ENCODE assay signal across 19 mouse cellular contexts in the genomic region with DNA sequence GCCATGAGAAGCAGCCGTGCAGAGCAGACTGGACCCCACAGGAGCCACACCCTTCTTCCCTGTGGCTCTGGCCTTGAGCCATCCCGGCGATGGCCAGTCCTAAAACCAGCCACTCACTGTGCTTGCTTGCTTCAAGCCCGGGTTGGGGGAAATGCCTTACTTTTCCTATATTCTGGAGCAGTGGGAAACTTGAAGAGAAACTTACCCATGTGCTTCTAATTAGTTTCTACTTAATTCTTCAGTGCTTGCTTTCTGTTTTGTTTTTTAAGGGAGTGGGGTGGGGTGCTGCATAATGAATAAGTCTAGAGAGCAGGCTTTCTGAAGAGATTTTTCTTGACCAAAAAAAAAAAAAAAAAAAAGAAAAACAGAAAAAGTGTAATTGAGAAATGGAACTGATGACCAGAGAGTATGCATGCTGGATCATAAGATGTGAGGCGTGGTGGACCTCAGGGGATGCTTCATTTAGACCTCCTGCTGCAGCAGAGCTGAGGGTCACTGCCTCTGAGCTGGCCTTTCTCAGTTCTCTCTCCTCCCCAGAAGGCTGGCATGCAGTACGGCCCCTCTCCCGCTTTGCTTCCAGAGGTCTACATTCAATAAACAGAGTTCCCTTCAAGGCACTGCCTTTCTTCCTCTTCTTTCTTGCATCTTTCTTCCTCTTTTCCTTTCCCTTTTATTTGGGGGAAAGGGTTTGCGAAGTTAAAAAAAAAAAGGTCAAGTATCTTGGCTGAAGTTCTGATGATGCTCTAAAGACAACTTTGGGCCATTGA.
DNase-seq lines count a peak whose midpoint lies in the region; ATAC-seq and TF ChIP-seq lines count a peak whose summit lies in the region.
"Had no signal": no experiment of that assay in that cellular context is flagged by ENCODE, and none has a peak within 500 bp of the region (broad histone marks: within the 10 kb centered on the region; RNA-seq: fewer than 3 reads in every experiment).

No protein-coding gene starts in this region.

- no peak overlapping the region for H3K9ac ChIP-seq in lung, embryonic 15.5 days
- no peak overlapping the region for H3K9ac ChIP-seq in embryonic facial prominence, embryonic 14.5 days (ENCODE audit: low read depth, low read length)
- H3K9ac ChIP-seq in limb, embryonic 13.5 days, result 0 out of 2 replicates have a peak overlapping the region, but pooled peaks have one; percentile 19
- no peak overlapping the region for H3K9ac ChIP-seq in heart, adult 2 months (ENCODE audit: low read depth, low read length)
- H3K9ac ChIP-seq: forebrain, embryonic 15.5 days; hindbrain, embryonic 12.5 days; liver, embryonic 12.5 days; neural tube, embryonic 15.5 days had no signal

- H3K27me3 ChIP-seq in lung, embryonic 15.5 days, result no peaks in the 10 kb centered on the region
- no peaks in the 10 kb centered on the region for H3K27me3 ChIP-seq in embryonic facial prominence, embryonic 14.5 days (replicated peaks; ENCODE audit: control insufficient read depth, insufficient read depth, low read length)
- H3K27me3 ChIP-seq in limb, embryonic 13.5 days, result no peaks in the 10 kb centered on the region
- no peaks in the 10 kb centered on the region for H3K27me3 ChIP-seq in heart, adult 2 months (ENCODE audit: control insufficient read depth, insufficient read depth, low read length)
- H3K27me3 ChIP-seq: forebrain, embryonic 15.5 days; hindbrain, embryonic 12.5 days; liver, embryonic 12.5 days; neural tube, embryonic 15.5 days had no signal

- H3K36me3 ChIP-seq in lung, embryonic 15.5 days, result no peaks in the 10 kb centered on the region
- H3K36me3 ChIP-seq in embryonic facial prominence, embryonic 14.5 days (ENCODE audit: control insufficient read depth, insufficient read depth, low read length), result no peaks in the 10 kb centered on the region
- no peaks in the 10 kb centered on the region for H3K36me3 ChIP-seq in limb, embryonic 13.5 days
- peaks cover 5% of the 10 kb centered on the region for H3K36me3 ChIP-seq in heart, adult 2 months (ENCODE audit: control insufficient read depth, insufficient read depth, low read length)
- H3K36me3 ChIP-seq: forebrain, embryonic 15.5 days; hindbrain, embryonic 12.5 days; liver, embryonic 12.5 days; midbrain, embryonic 10.5 days; neural tube, embryonic 15.5 days had no signal

- no peaks in the 10 kb centered on the region for H3K79me2 ChIP-seq in heart, adult 2 months (replicated peaks; ENCODE audit: control insufficient read depth, insufficient read depth, low read length)

- H3K4me3 ChIP-seq in lung, embryonic 15.5 days, result no peak overlapping the region
- H3K4me3 ChIP-seq in embryonic facial prominence, embryonic 14.5 days (ENCODE audit: low read depth, low read length), result 0 out of 2 replicates have a peak overlapping the region, but pooled peaks have one; percentile 3
- H3K4me3 ChIP-seq in limb, embryonic 13.5 days, result no peak overlapping the region
- H3K4me3 ChIP-seq in heart, adult 2 months, result no peak overlapping the region
- H3K4me3 ChIP-seq: forebrain, embryonic 15.5 days; hindbrain, embryonic 12.5 days; liver, embryonic 12.5 days; midbrain, embryonic 10.5 days; neural tube, embryonic 15.5 days had no signal

- H3K9me3 ChIP-seq in lung, embryonic 15.5 days, result no peaks in the 10 kb centered on the region
- H3K9me3 ChIP-seq in embryonic facial prominence, embryonic 14.5 days (ENCODE audit: control insufficient read depth, low read length), result no peaks in the 10 kb centered on the region
- no peaks in the 10 kb centered on the region for H3K9me3 ChIP-seq in limb, embryonic 13.5 days
- H3K9me3 ChIP-seq: forebrain, embryonic 15.5 days; hindbrain, embryonic 12.5 days; liver, embryonic 12.5 days; midbrain, embryonic 10.5 days; neural tube, embryonic 15.5 days had no signal

- no peak for DNase-seq in lung, postnatal 25 days (ENCODE audit: low spot score)
- DNase-seq in embryonic facial prominence, embryonic 14.5 days (ENCODE audit: low spot score), result peak; percentile 70
- no peak for DNase-seq in heart, adult 2 months
- DNase-seq in adipocyte (ENCODE audit: low spot score), result no peak
- no peak for DNase-seq in adrenal gland, adult 2 months
- DNase-seq: adrenal gland, postnatal 14 days; cerebellum, postnatal 10 days; gastrocnemius, postnatal 10 days; right cerebral cortex, adult 18-20 months; right cerebral cortex, postnatal 4 days had no signal

- intact Hi-C loops in heart, adult 2 months (cut with DNase I), result no loop called here

- TF ChIP-seq POLR2A in heart, adult 2 months (IDR thresholded peaks at IDR 0.05; ENCODE audit: insufficient read depth, low read depth, low read length), result no peak

- H3K4me2 ChIP-seq in lung, embryonic 15.5 days, result no peak overlapping the region
- peak overlapping the region; percentile 5 for H3K4me2 ChIP-seq in embryonic facial prominence, embryonic 14.5 days (ENCODE audit: low read depth, low read length)
- peak overlapping the region; percentile 21; the same call in 1 of the 2 replicates for H3K4me2 ChIP-seq in limb, embryonic 13.5 days (replicated peaks)
- H3K4me2 ChIP-seq: forebrain, embryonic 15.5 days; hindbrain, embryonic 12.5 days; liver, embryonic 12.5 days; neural tube, embryonic 15.5 days had no signal

- WGBS in lung, embryonic 15.5 days, result 62% methylated on average over 8 of the region's 8 CpGs
- 27% methylated on average over 8 of the region's 8 CpGs for WGBS in embryonic facial prominence, embryonic 14.5 days
- 32% methylated on average over 8 of the region's 8 CpGs for WGBS in limb, embryonic 13.5 days
- WGBS in heart, adult 2 months, result 56% methylated on average over 8 of the region's 8 CpGs

- no peak for TF ChIP-seq EP300 in heart, adult 2 months (IDR thresholded peaks at IDR 0.05; ENCODE audit: insufficient read depth, low read depth, low read length)

- TF ChIP-seq CTCF in heart, adult 2 months (IDR thresholded peaks at IDR 0.05), result no peak

- no peak for ATAC-seq in lung, embryonic 15.5 days (ENCODE audit: borderline replicate concordance, extremely low read depth, low FRiP score, low TSS enrichment)
- ATAC-seq in embryonic facial prominence, embryonic 14.5 days (ENCODE audit: low read depth), result no peak
- ATAC-seq in limb, embryonic 13.5 days (ENCODE audit: low FRiP score, low read depth), result 0 out of 2 replicates have a peak, but pooled peaks have one; percentile 15
- ATAC-seq: activated CD4-positive, CD25-positive, alpha-beta regulatory T cell, adult 4 months; forebrain, embryonic 15.5 days; liver, embryonic 12.5 days had no signal

- H3K4me1 ChIP-seq in lung, embryonic 15.5 days, result peaks cover 38% of the 10 kb centered on the region
- H3K4me1 ChIP-seq in embryonic facial prominence, embryonic 14.5 days (ENCODE audit: control insufficient read depth, insufficient read depth, low read length), result peaks cover 52% of the 10 kb centered on the region
- H3K4me1 ChIP-seq in limb, embryonic 13.5 days, result peaks cover 49% of the 10 kb centered on the region
- H3K4me1 ChIP-seq in heart, adult 2 months (ENCODE audit: control insufficient read depth, insufficient read depth, low read length), result peaks cover 33% of the 10 kb centered on the region

- 0 out of 2 replicates have a peak overlapping the region, but pooled peaks have one; percentile 1 for H3K27ac ChIP-seq in lung, embryonic 15.5 days
- H3K27ac ChIP-seq in embryonic facial prominence, embryonic 14.5 days (replicated peaks; ENCODE audit: low read depth, low read length), result peak overlapping the region; percentile 62
- peak overlapping the region; percentile 63 for H3K27ac ChIP-seq in limb, embryonic 13.5 days
- no peak overlapping the region for H3K27ac ChIP-seq in heart, adult 2 months
- H3K27ac ChIP-seq: forebrain, embryonic 15.5 days; hindbrain, embryonic 12.5 days; kidney, postnatal 0 days; liver, embryonic 12.5 days; midbrain, embryonic 10.5 days; neural tube, embryonic 15.5 days had no signal
